Mouse (Mus musculus) limb, embryonic 12.5 days (tissue): ENCODE data around the gene Ugt1a2. TPM values are rescaled to one million over a fixed set of nuclear protein-coding genes. Genes with fewer than 3 reads are reported as not detected.

ENCODE experiments used
- ATAC-seq: fragments of 200-750 bp; cut with Nextera tagmentation; 2 replicates; pipeline ENCODE4 v1.8.0; 2017; ENCODE audit warnings: low read depth, moderate TSS enrichment; ENCODE audit not compliant: insufficient number of reproducible peaks, insufficient read depth, low FRiP score, low TSS enrichment
- H3K27ac ChIP-seq: fragments of 300-500 bp; sonication (generic); 2 replicates; pipeline ENCODE4 v1.5.1; 2016; ENCODE audit warnings: mild to moderate bottlenecking, moderate library complexity
- H3K27me3 ChIP-seq: fragments of 300-500 bp; sonication (generic); 2 replicates; pipeline ENCODE4 v1.6.1; 2016; ENCODE audit warnings: mild to moderate bottlenecking, moderate library complexity
- H3K36me3 ChIP-seq: fragments of 300-500 bp; sonication (generic); 2 replicates; pipeline ENCODE4 v1.6.1; 2016; ENCODE audit warnings: mild to moderate bottlenecking, moderate library complexity
- H3K4me1 ChIP-seq: fragments of 300-500 bp; sonication (generic); replicated peaks from 2 replicates; pipeline ENCODE4 v1.6.1; 2016
- H3K4me2 ChIP-seq: fragments of 300-500 bp; sonication (generic); 2 replicates; pipeline ENCODE4 v1.6.1; 2016; ENCODE audit warnings: mild to moderate bottlenecking, moderate library complexity
- H3K4me3 ChIP-seq: fragments of 300-500 bp; sonication (generic); replicated peaks from 2 replicates; pipeline ENCODE4 v1.5.1; 2016; ENCODE audit warnings: mild to moderate bottlenecking
- H3K9ac ChIP-seq: fragments of 300-500 bp; sonication (generic); replicated peaks from 2 replicates; pipeline ENCODE4 v1.6.1; 2016; ENCODE audit warnings: mild to moderate bottlenecking, moderate library complexity
- H3K9me3 ChIP-seq: fragments of 300-500 bp; sonication (generic); 2 replicates; pipeline ENCODE4 v1.6.1; 2016; ENCODE audit warnings: mild to moderate bottlenecking, moderate library complexity
- whole genome bisulfite sequencing: fragments of 180-500 bp; shearing (Covaris S2); methylation state at CpG from one replicate; pipeline ENCODE4 v1.1.7; 2016; 5-methylcytosine and 5-hydroxymethylcytosine counted together
- polyA plus RNA-seq: library from polyadenylated mRNA; unstranded; fragments of >200 nt; fragmentation: Nextera tagmentation; extraction: Ambion mirVana; gene quantifications from 2 replicates; pipeline ENCODE4 v1.2.1, GENCODE M21; 2016

Gene Ugt1a2
- polyA plus RNA-seq, 1 experiment from 2014 or later = not detected

GRCm38 (mm10) chr1:88234646-88235045 lies 34.2 kb downstream of the Ugt1a2 start:
- Histone ChIP-seq H3K27ac (no peak overlapping the region), H3K9ac (no peak overlapping the region), H3K4me3 (no peak overlapping the region), H3K27me3 (no peaks in the 10 kb centered on the region), H3K4me2 (no peak overlapping the region), H3K9me3 (peaks cover 97% of the 10 kb centered on the region), H3K36me3 (no peaks in the 10 kb centered on the region), H3K4me1 (no peaks in the 10 kb centered on the region)
- WGBS = 47% methylated on average over 5 of the region's 5 CpGs
- ATAC-seq = no peak

- Histone ChIP-seq H3K4me1 (no peaks in the 10 kb centered on the region), H3K9me3 (peaks cover 97% of the 10 kb centered on the region), H3K9ac (no peak overlapping the region), H3K36me3 (no peaks in the 10 kb centered on the region), H3K4me3 (no peak overlapping the region), H3K4me2 (no peak overlapping the region), H3K27me3 (no peaks in the 10 kb centered on the region), H3K27ac (no peak overlapping the region)
- 64% methylated on average over 11 of the region's 11 CpGs for WGBS
- ATAC-seq = peak; percentile 12; the same call in 1 of the 2 replicates
Measured at GRCm38 (mm10) chr1:88235046-88235893, 34.9 kb downstream of the Ugt1a2 start.

- 66% methylated on average over 4 of the region's 4 CpGs for WGBS
- Histone ChIP-seq H3K36me3 (no peaks in the 10 kb centered on the region), H3K9ac (no peak overlapping the region), H3K27ac (no peak overlapping the region), H3K27me3 (no peaks in the 10 kb centered on the region), H3K4me3 (no peak overlapping the region), H3K4me1 (no peaks in the 10 kb centered on the region), H3K4me2 (no peak overlapping the region), H3K9me3 (peaks cover 97% of the 10 kb centered on the region)
- no peak for ATAC-seq
Measured at GRCm38 (mm10) chr1:88235894-88236415, 35.6 kb downstream of the Ugt1a2 start.

- no peak for ATAC-seq
- WGBS = 74% methylated on average over 5 of the region's 5 CpGs
- H3K36me3 ChIP-seq = no peaks in the 10 kb centered on the region
- no peaks in the 10 kb centered on the region for H3K27me3 ChIP-seq
- H3K4me3 ChIP-seq = no peak overlapping the region
- H3K4me2 ChIP-seq = no peak overlapping the region
- H3K27ac ChIP-seq = no peak overlapping the region
- no peaks in the 10 kb centered on the region for H3K4me1 ChIP-seq
- peaks cover 92% of the 10 kb centered on the region for H3K9me3 ChIP-seq
- no peak overlapping the region for H3K9ac ChIP-seq
Measured at GRCm38 (mm10) chr1:88237311-88237710, 36.9 kb downstream of the Ugt1a2 start.

- ATAC-seq = no peak
- Histone ChIP-seq H3K4me2 (no peak overlapping the region), H3K9me3 (peaks cover 91% of the 10 kb centered on the region), H3K9ac (no peak overlapping the region), H3K36me3 (no peaks in the 10 kb centered on the region), H3K4me1 (no peaks in the 10 kb centered on the region), H3K27me3 (no peaks in the 10 kb centered on the region), H3K4me3 (no peak overlapping the region), H3K27ac (no peak overlapping the region)
- WGBS = 76% methylated on average over 6 of the region's 6 CpGs
Measured at GRCm38 (mm10) chr1:88238771-88239170, 38.4 kb downstream of the Ugt1a2 start.

GRCm38 (mm10) chr1:88240072-88240471 lies 39.7 kb downstream of the Ugt1a2 start:
- no peak overlapping the region for H3K4me3 ChIP-seq
- no peak for ATAC-seq
- H3K27me3 ChIP-seq = no peaks in the 10 kb centered on the region
- peaks cover 91% of the 10 kb centered on the region for H3K9me3 ChIP-seq
- no peak overlapping the region for H3K4me2 ChIP-seq
- no peak overlapping the region for H3K9ac ChIP-seq
- H3K36me3 ChIP-seq = no peaks in the 10 kb centered on the region
- no peaks in the 10 kb centered on the region for H3K4me1 ChIP-seq
- H3K27ac ChIP-seq = no peak overlapping the region
- WGBS = 76% methylated on average over 5 of the region's 5 CpGs

- H3K9me3 ChIP-seq = peaks cover 91% of the 10 kb centered on the region
- no peaks in the 10 kb centered on the region for H3K4me1 ChIP-seq
- no peak overlapping the region for H3K9ac ChIP-seq
- no peak overlapping the region for H3K27ac ChIP-seq
- no peak overlapping the region for H3K4me3 ChIP-seq
- no peaks in the 10 kb centered on the region for H3K27me3 ChIP-seq
- WGBS = 72% methylated on average over 4 of the region's 4 CpGs
- no peak for ATAC-seq
- no peak overlapping the region for H3K4me2 ChIP-seq
- H3K36me3 ChIP-seq = no peaks in the 10 kb centered on the region
Measured at GRCm38 (mm10) chr1:88240579-88240978, 40.2 kb downstream of the Ugt1a2 start.

- no peaks in the 10 kb centered on the region for H3K27me3 ChIP-seq
- ATAC-seq = no peak
- H3K27ac ChIP-seq = no peak overlapping the region
- 64% methylated on average over 5 of the region's 5 CpGs for WGBS
- no peak overlapping the region for H3K4me3 ChIP-seq
- H3K9ac ChIP-seq = no peak overlapping the region
- peaks cover 94% of the 10 kb centered on the region for H3K9me3 ChIP-seq
- H3K36me3 ChIP-seq = no peaks in the 10 kb centered on the region
- no peak overlapping the region for H3K4me2 ChIP-seq
- no peaks in the 10 kb centered on the region for H3K4me1 ChIP-seq
Measured at GRCm38 (mm10) chr1:88243861-88244260, 43.5 kb downstream of the Ugt1a2 start.

GRCm38 (mm10) chr1:88245881-88246280 lies 45.5 kb downstream of the Ugt1a2 start:
- Histone ChIP-seq H3K4me1 (no peaks in the 10 kb centered on the region), H3K36me3 (no peaks in the 10 kb centered on the region), H3K27ac (no peak overlapping the region), H3K9me3 (peaks cover 94% of the 10 kb centered on the region), H3K9ac (no peak overlapping the region), H3K4me2 (no peak overlapping the region), H3K4me3 (no peak overlapping the region), H3K27me3 (no peaks in the 10 kb centered on the region)
- no peak for ATAC-seq
- 77% methylated on average over 6 of the region's 6 CpGs for WGBS

- 53% methylated on average over 6 of the region's 6 CpGs for WGBS
Measured at GRCm38 (mm10) chr1:88246386-88246785, 46.0 kb downstream of the Ugt1a2 start.

GRCm38 (mm10) chr1:88247660-88248059 lies 47.3 kb downstream of the Ugt1a2 start:
- no peaks in the 10 kb centered on the region for H3K27me3 ChIP-seq
- H3K9ac ChIP-seq = no peak overlapping the region
- H3K9me3 ChIP-seq = peaks cover 96% of the 10 kb centered on the region
- no peak overlapping the region for H3K27ac ChIP-seq
- no peak overlapping the region for H3K4me3 ChIP-seq
- H3K36me3 ChIP-seq = no peaks in the 10 kb centered on the region
- no peak overlapping the region for H3K4me2 ChIP-seq
- ATAC-seq = no peak
- no peaks in the 10 kb centered on the region for H3K4me1 ChIP-seq
- WGBS = 58% methylated on average over 2 of the region's 2 CpGs

More at GRCm38 (mm10) chr1:88246386-88246785, 46.0 kb downstream of the Ugt1a2 start:
- Histone ChIP-seq H3K9me3 (peaks cover 94% of the 10 kb centered on the region), H3K9ac (no peak overlapping the region), H3K27ac (no peak overlapping the region), H3K4me1 (no peaks in the 10 kb centered on the region), H3K27me3 (no peaks in the 10 kb centered on the region), H3K36me3 (no peaks in the 10 kb centered on the region), H3K4me3 (no peak overlapping the region), H3K4me2 (no peak overlapping the region)
- ATAC-seq = no peak
